Mouse (Mus musculus) thymus, adult 2 months (tissue): ENCODE data around the gene Anks3.

Experiments
- CTCF ChIP-seq: fragments of 200-500 bp; IDR thresholded peaks from 2 replicates; pipeline ENCODE4 v1.5.1; 2012; ENCODE audit warnings: mild to moderate bottlenecking, control low read depth, low read length, moderate library complexity, borderline replicate concordance; ENCODE audit not compliant: control insufficient read depth, poor library complexity, insufficient read depth; ENCODE audit errors: extremely low read depth
- POLR2A ChIP-seq: fragments of 200-500 bp; IDR thresholded peaks from 2 replicates; pipeline ENCODE4 v1.6.1; 2012; ENCODE audit warnings: mild to moderate bottlenecking, low read length, control low read depth, moderate library complexity; ENCODE audit not compliant: control insufficient read depth, poor library complexity, insufficient read depth; ENCODE audit errors: extremely low read depth

DNA sequence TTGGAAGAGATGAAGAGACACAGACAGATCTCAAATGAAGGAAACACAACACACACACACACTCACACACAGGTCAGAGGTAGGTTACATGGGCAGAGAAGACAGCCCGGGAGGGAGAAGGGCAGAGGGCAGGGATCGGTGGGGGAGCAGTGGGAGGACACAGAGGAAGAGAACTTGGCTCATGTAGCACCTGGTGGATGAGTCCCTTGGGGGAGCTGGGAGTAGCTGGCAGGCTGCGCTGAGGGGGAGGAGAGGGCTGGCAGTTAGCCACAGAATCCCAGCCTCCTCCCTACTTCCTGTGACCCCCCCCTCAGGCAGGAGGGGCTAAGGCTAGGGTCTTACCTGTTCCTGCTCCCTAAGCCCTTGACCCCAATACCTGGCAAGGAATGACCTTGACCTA, 33.5 kb upstream of the Anks3 start, which contains the start of gene Sept12:
- no peak for TF ChIP-seq CTCF
- no peak for TF ChIP-seq POLR2A
